Mouse (Mus musculus) hindbrain, embryonic 16.5 days (tissue): ENCODE results near the gene Dppa5a. TPM values are rescaled to one million over a fixed set of nuclear protein-coding genes. Genes with fewer than 3 reads are reported as not detected.

Experiments
- ATAC-seq: fragments of 200-750 bp; cut with Nextera tagmentation; 2 replicates; pipeline ENCODE4 v1.8.0; 2017; ENCODE audit warnings: moderate TSS enrichment, moderate library complexity
- H3K27ac ChIP-seq: fragments of 300-500 bp; sonication (generic); 2 replicates; pipeline ENCODE4 v1.5.1; 2014; ENCODE audit warnings: low read depth, mild to moderate bottlenecking, control low read depth, low read length, moderate library complexity
- H3K27me3 ChIP-seq: fragments of 300-500 bp; sonication (generic); replicated peaks from 2 replicates; pipeline ENCODE4 v1.6.1; 2014; ENCODE audit warnings: low read length; ENCODE audit not compliant: control insufficient read depth, insufficient read depth
- H3K36me3 ChIP-seq: fragments of 300-500 bp; sonication (generic); 2 replicates; pipeline ENCODE4 v1.6.1; 2014; ENCODE audit warnings: mild to moderate bottlenecking, low read length, moderate library complexity, mixed read lengths; ENCODE audit not compliant: control insufficient read depth, insufficient read depth
- H3K4me1 ChIP-seq: fragments of 300-500 bp; sonication (generic); 2 replicates; pipeline ENCODE4 v1.6.1; 2014; ENCODE audit warnings: low read depth, low read length; ENCODE audit not compliant: control insufficient read depth, insufficient read depth
- H3K4me2 ChIP-seq: fragments of 300-500 bp; sonication (generic); 2 replicates; pipeline ENCODE4 v1.6.1; 2014; ENCODE audit warnings: mild to moderate bottlenecking, low read length, control low read depth, moderate library complexity
- H3K4me3 ChIP-seq: fragments of 300-500 bp; sonication (generic); 2 replicates; pipeline ENCODE4 v1.5.1; 2014; ENCODE audit warnings: mild to moderate bottlenecking, low read length, control low read depth, moderate library complexity
- H3K9ac ChIP-seq: fragments of 300-500 bp; sonication (generic); 2 replicates; pipeline ENCODE4 v1.6.1; 2014; ENCODE audit warnings: low read depth, mild to moderate bottlenecking, control low read depth, low read length, moderate library complexity
- H3K9me3 ChIP-seq: fragments of 300-500 bp; sonication (generic); 2 replicates; pipeline ENCODE4 v1.6.1; 2014; ENCODE audit warnings: mild to moderate bottlenecking, low read length, moderate library complexity; ENCODE audit not compliant: control insufficient read depth
- WGBS: fragments of 180-500 bp; shearing (Covaris S2); extraction: QIAGEN DNeasy Blood & Tissue Kit; methylation state at CpG from one replicate; pipeline ENCODE4 v1.1.7; 2014; 5-methylcytosine and 5-hydroxymethylcytosine counted together
- polyA plus RNA-seq: library from polyadenylated mRNA; unstranded; fragments of >200 nt; fragmentation: Nextera tagmentation; extraction: Ambion mirVana; gene quantifications from 2 replicates; pipeline ENCODE4 v1.2.1, GENCODE M21; 2015

Gene Dppa5a
- polyA plus RNA-seq, 1 experiment from 2014 or later: 6.4 TPM

DNA sequence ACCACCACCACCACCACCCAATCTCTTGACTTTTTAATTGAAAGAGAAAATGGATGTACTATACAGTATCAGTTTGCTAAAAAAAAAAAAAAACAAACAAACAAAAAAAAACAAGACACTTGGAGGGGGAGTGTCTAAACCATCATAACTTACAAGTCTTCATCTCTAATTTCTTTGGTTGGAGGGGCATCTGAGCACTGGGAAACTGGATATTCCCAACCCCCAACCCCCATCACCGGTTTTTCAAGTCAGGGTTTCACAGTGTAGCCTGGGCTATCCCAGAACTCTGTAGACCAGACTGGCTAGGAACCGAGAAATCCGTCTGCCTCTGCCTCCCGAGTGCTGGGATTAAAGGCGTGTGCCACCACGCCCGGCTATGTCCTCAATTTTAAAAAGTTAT, 1.8 kb upstream of the Dppa5a start:
- Histone ChIP-seq H3K27me3 (no peaks in the 10 kb centered on the region), H3K36me3 (no peaks in the 10 kb centered on the region), H3K4me3 (no peak overlapping the region), H3K9me3 (no peaks in the 10 kb centered on the region), H3K9ac (no peak overlapping the region), H3K4me2 (no peak overlapping the region), H3K4me1 (no peaks in the 10 kb centered on the region), H3K27ac (no peak overlapping the region)
- 94% methylated on average over 7 of the region's 7 CpGs for WGBS
- no peak for ATAC-seq

DNA sequence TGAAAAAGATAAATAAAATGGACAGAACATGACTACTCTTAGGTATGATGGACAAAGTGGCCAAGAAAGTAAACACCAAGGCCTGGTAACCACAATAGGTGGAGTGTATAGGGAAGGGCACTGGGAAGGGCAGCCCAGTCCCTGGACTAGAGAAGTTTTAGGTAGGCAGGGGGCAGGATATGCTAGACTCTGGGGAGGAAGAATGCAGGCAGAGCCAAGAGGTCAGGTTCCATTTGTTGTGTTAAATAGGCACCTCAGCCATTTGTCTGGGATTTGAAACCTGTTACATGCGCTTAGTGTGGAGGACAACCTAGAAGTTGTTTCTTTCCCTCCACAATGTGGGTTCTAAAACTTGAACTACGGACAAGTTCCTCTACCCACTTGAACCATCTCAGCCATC, 1.4 kb upstream of the Dppa5a start:
- no peak overlapping the region for H3K27ac ChIP-seq
- no peak overlapping the region for H3K4me2 ChIP-seq
- H3K9ac ChIP-seq: no peak overlapping the region
- no peaks in the 10 kb centered on the region for H3K27me3 ChIP-seq
- 93% methylated on average over 2 of the region's 2 CpGs for WGBS
- no peaks in the 10 kb centered on the region for H3K4me1 ChIP-seq
- no peak overlapping the region for H3K4me3 ChIP-seq
- no peak for ATAC-seq
- H3K36me3 ChIP-seq: no peaks in the 10 kb centered on the region
- H3K9me3 ChIP-seq: no peaks in the 10 kb centered on the region

DNA sequence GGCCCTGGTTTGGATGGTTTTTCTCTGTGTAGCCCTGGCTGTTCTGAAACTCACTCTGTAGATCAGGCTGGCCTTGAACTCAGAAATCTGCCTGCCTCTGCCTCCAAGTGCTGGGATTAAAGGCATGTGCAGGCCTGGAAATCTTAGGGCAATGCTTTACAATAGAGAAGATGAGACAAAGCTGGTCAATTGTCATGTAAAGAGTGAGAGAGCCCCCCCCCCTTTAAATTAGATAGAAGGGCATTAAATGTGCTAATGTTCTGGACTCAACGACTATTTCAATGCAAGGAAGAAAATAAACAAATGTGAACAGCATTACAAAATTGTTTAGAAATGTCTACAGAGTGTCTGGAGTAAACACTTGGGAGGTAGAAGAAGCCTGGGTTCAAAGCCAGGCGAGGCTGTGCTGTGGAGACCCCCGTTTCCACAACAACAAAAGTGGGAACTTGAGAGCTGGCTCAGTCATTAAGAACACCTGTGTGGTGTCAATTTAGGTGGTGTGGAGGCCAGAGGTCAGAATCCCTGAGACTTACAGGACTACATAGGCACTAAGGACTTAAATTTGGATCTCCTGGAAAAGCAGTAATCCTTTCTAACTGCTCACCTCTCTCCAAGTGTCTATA, 805 bp upstream of the Dppa5a start:
- Histone ChIP-seq H3K4me1 (no peaks in the 10 kb centered on the region), H3K36me3 (no peaks in the 10 kb centered on the region), H3K9ac (no peak overlapping the region), H3K9me3 (no peaks in the 10 kb centered on the region), H3K27ac (no peak overlapping the region), H3K27me3 (no peaks in the 10 kb centered on the region), H3K4me2 (no peak overlapping the region), H3K4me3 (no peak overlapping the region)
- ATAC-seq: no peak
- 90% methylated on average over 3 of the region's 3 CpGs for WGBS

GRCm38 (mm10) chr9:78365850-78366544, 2.0 kb downstream of the Dppa5a start:
- H3K9me3 ChIP-seq: no peaks in the 10 kb centered on the region
- H3K4me1 ChIP-seq: no peaks in the 10 kb centered on the region
- H3K9ac ChIP-seq: no peak overlapping the region
- no peak overlapping the region for H3K4me2 ChIP-seq
- 79% methylated on average over 13 of the region's 13 CpGs for WGBS
- no peak overlapping the region for H3K4me3 ChIP-seq
- H3K27me3 ChIP-seq: no peaks in the 10 kb centered on the region
- ATAC-seq: no peak
- H3K36me3 ChIP-seq: no peaks in the 10 kb centered on the region
- H3K27ac ChIP-seq: no peak overlapping the region

GRCm38 (mm10) chr9:78364701-78365100, 3.3 kb downstream of the Dppa5a start:
- Histone ChIP-seq H3K27me3 (no peaks in the 10 kb centered on the region), H3K4me2 (no peak overlapping the region), H3K36me3 (no peaks in the 10 kb centered on the region), H3K9ac (no peak overlapping the region), H3K4me1 (no peaks in the 10 kb centered on the region), H3K9me3 (no peaks in the 10 kb centered on the region), H3K4me3 (no peak overlapping the region), H3K27ac (no peak overlapping the region)
- WGBS: 89% methylated on average over 6 of the region's 6 CpGs
- ATAC-seq: no peak

DNA sequence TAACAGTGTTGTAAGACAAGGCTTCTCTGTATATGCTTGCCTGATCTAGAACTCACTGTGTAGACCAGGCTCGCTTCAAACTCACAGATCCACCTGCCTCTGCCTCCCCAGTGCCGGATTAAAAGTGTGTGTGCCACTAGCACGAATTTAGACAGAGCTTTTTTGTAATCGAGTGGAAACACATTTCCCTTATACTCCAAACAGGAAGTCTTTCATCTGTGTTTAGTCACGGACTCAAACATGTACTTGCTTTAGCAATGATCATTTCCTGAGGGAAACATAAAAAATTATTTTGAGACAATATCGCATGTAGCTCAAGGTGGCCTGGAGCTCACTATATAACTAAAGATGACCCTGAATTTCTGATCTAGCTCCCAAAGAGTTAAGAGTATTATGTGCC, 4.6 kb downstream of the Dppa5a start:
- H3K36me3 ChIP-seq: no peaks in the 10 kb centered on the region
- H3K4me3 ChIP-seq: no peak overlapping the region
- H3K9ac ChIP-seq: no peak overlapping the region
- ATAC-seq: no peak
- no peaks in the 10 kb centered on the region for H3K9me3 ChIP-seq
- no peak overlapping the region for H3K4me2 ChIP-seq
- H3K27ac ChIP-seq: no peak overlapping the region
- 79% methylated on average over 6 of the region's 6 CpGs for WGBS
- no peaks in the 10 kb centered on the region for H3K4me1 ChIP-seq
- no peaks in the 10 kb centered on the region for H3K27me3 ChIP-seq

GRCm38 (mm10) chr9:78360484-78360872, 7.5 kb downstream of the Dppa5a start:
- no peak overlapping the region for H3K4me3 ChIP-seq
- WGBS: 34% methylated on average over 2 of the region's 2 CpGs
- no peak for ATAC-seq
- no peak overlapping the region for H3K4me2 ChIP-seq
- H3K27me3 ChIP-seq: no peaks in the 10 kb centered on the region
- no peak overlapping the region for H3K27ac ChIP-seq
- H3K4me1 ChIP-seq: no peaks in the 10 kb centered on the region
- H3K9ac ChIP-seq: no peak overlapping the region
- no peaks in the 10 kb centered on the region for H3K36me3 ChIP-seq
- no peaks in the 10 kb centered on the region for H3K9me3 ChIP-seq

- Histone ChIP-seq H3K27me3 (no peaks in the 10 kb centered on the region), H3K4me2 (no peak overlapping the region), H3K9me3 (no peaks in the 10 kb centered on the region), H3K27ac (no peak overlapping the region), H3K36me3 (no peaks in the 10 kb centered on the region), H3K9ac (no peak overlapping the region), H3K4me3 (no peak overlapping the region), H3K4me1 (no peaks in the 10 kb centered on the region)
- ATAC-seq: no peak
- WGBS: 85% methylated on average over 6 of the region's 6 CpGs
Measured at GRCm38 (mm10) chr9:78359750-78360483, 8.1 kb downstream of the Dppa5a start.

GRCm38 (mm10) chr9:78358053-78358452, 9.9 kb downstream of the Dppa5a start:
- no peaks in the 10 kb centered on the region for H3K27me3 ChIP-seq
- 13% methylated on average over 9 of the region's 9 CpGs for WGBS
- H3K36me3 ChIP-seq: no peaks in the 10 kb centered on the region
- H3K4me3 ChIP-seq: no peak overlapping the region
- no peak overlapping the region for H3K9ac ChIP-seq
- H3K4me2 ChIP-seq: no peak overlapping the region
- ATAC-seq: peak; percentile 60; the same call in 1 of the 2 replicates
- H3K4me1 ChIP-seq: no peaks in the 10 kb centered on the region
- no peaks in the 10 kb centered on the region for H3K9me3 ChIP-seq
- no peak overlapping the region for H3K27ac ChIP-seq
